Mouse (Mus musculus): ENCODE measurements around the gene Rpp14.

DNA sequence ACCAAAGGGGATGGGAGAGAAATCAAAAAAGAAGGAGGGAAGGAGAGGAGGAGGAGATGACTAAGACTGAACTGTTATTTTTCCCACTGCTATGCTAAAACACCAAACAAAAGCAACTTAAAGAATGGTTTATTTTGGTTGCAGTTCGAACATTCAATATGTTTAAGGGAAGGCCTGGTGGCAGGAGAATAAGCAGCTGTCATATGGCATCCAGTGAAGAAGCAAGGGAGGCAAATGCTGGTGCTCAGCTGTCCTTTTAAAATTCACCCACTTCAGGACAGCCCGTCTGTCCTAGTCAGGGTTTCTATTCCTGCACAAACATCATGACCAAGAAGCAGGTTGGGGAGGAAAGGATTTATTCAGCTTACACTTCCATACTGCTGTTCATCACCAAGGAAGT lies 37.2 kb downstream of the Rpp14 start:
- no peak for TF ChIP-seq CTCF (IDR thresholded peaks at IDR 0.05; ENCODE audit: control insufficient read depth, insufficient read depth, insufficient replicate concordance, low read depth, low read length)
- no peak for TF ChIP-seq POLR2A (IDR thresholded peaks at IDR 0.05; ENCODE audit: control insufficient read depth, low read depth, low read length)

Data from testis, adult 2 months (tissue).